Mouse (Mus musculus): ENCODE results near the gene Dus1l. TPM values are rescaled to one million over a fixed set of nuclear protein-coding genes. Genes with fewer than 3 reads are reported as not detected.
"Not testable (repeated sequence)": the region's sequence is repeated elsewhere in the genome, so short reads cannot be mapped to it uniquely, and the experiment has no call there.

The Dus1l gene
- total and polyA plus RNA-seq, 2 experiments from 2014 or later, result 40.2 to 47.1 TPM

- Histone ChIP-seq H3K27me3 (ENCODE audit: control insufficient read depth, insufficient read depth, low read length) (no peaks in the 10 kb centered on the region), H3K4me2 (ENCODE audit: low read depth, low read length) (peak overlapping the region; percentile 95), H3K27ac (ENCODE audit: low read depth) (no peak overlapping the region), H3K4me1 (ENCODE audit: control insufficient read depth, insufficient read depth) (peaks cover 13% of the 10 kb centered on the region), H3K9ac (replicated peaks; ENCODE audit: low read depth, low read length) (peak overlapping the region; percentile 84), H3K9me3 (replicated peaks; ENCODE audit: control insufficient read depth, low read length) (no peaks in the 10 kb centered on the region), H3K4me3 (ENCODE audit: low read depth, low read length) (peak overlapping the region; percentile 80), H3K36me3 (replicated peaks; ENCODE audit: control insufficient read depth, insufficient read depth, low read length) (peaks cover 51% of the 10 kb centered on the region)
- TF ChIP-seq EP300 (IDR thresholded peaks at IDR 0.05; ENCODE audit: low read depth) (no peak), CTCF (IDR thresholded peaks at IDR 0.05; ENCODE audit: low read depth) (no peak)
- no peak for ATAC-seq (ENCODE audit: insufficient read depth, low read depth)
- DNase-seq (ENCODE audit: low spot score), result no peak
- 40% methylated on average over 9 of the region's 9 CpGs for WGBS
These were observed 11.1 kb downstream of the Dus1l start for GRCm38 (mm10) chr11:120785145-120785544.

GRCm38 (mm10) chr11:120784064-120784791, 12.0 kb downstream of the Dus1l start, which contains the start of the genes Rfng and Gps1:
TSS of gene Rfng (minus strand) at chr11:120784207.
TSS of gene Gps1 (plus strand) at chr11:120784272.
- peak within 1 kb of the TSS; percentile 80 for H3K4me3 ChIP-seq (ENCODE audit: low read depth, low read length)
- peak within 1 kb of the TSS; percentile 95 for H3K4me2 ChIP-seq (ENCODE audit: low read depth, low read length)
- under 1% methylated on average over 79 of the region's 107 CpGs for WGBS
- H3K27ac ChIP-seq (ENCODE audit: low read depth), result peak within 1 kb of the TSS; percentile 21
- H3K4me1 ChIP-seq (ENCODE audit: control insufficient read depth, insufficient read depth), result peaks cover 13% of the 10 kb centered on the region
- H3K27me3 ChIP-seq (ENCODE audit: control insufficient read depth, insufficient read depth, low read length), result no peaks in the 10 kb centered on the region
- ATAC-seq (ENCODE audit: insufficient read depth, low read depth) (peak; percentile 80), DNase-seq (ENCODE audit: low spot score) (peak; percentile 76)
- H3K9me3 ChIP-seq (replicated peaks; ENCODE audit: control insufficient read depth, low read length), result no peaks in the 10 kb centered on the region
- TF ChIP-seq CTCF (IDR thresholded peaks at IDR 0.05; ENCODE audit: low read depth) (no peak), EP300 (IDR thresholded peaks at IDR 0.05; ENCODE audit: low read depth) (no peak)
- H3K36me3 ChIP-seq (replicated peaks; ENCODE audit: control insufficient read depth, insufficient read depth, low read length), result peaks cover 42% of the 10 kb centered on the region
- peak within 1 kb of the TSS; percentile 84 for H3K9ac ChIP-seq (replicated peaks; ENCODE audit: low read depth, low read length)

- Histone ChIP-seq H3K4me3 (ENCODE audit: low read depth, low read length) (peak overlapping the region; percentile 80), H3K27ac (ENCODE audit: low read depth) (peak overlapping the region; percentile 21), H3K9ac (replicated peaks; ENCODE audit: low read depth, low read length) (peak overlapping the region; percentile 84), H3K4me1 (ENCODE audit: control insufficient read depth, insufficient read depth) (peaks cover 13% of the 10 kb centered on the region), H3K4me2 (ENCODE audit: low read depth, low read length) (peak overlapping the region; percentile 95), H3K9me3 (replicated peaks; ENCODE audit: control insufficient read depth, low read length) (no peaks in the 10 kb centered on the region), H3K36me3 (replicated peaks; ENCODE audit: control insufficient read depth, insufficient read depth, low read length) (peaks cover 38% of the 10 kb centered on the region), H3K27me3 (ENCODE audit: control insufficient read depth, insufficient read depth, low read length) (no peaks in the 10 kb centered on the region)
- 2% methylated on average over 35 of the region's 42 CpGs for WGBS
- DNase-seq (ENCODE audit: low spot score) (peak; percentile 11), ATAC-seq (ENCODE audit: insufficient read depth, low read depth) (no peak)
- TF ChIP-seq CTCF (IDR thresholded peaks at IDR 0.05; ENCODE audit: low read depth), result no peak
- TF ChIP-seq EP300 (IDR thresholded peaks at IDR 0.05; ENCODE audit: low read depth), result no peak
These were observed 12.7 kb downstream of the Dus1l start for GRCm38 (mm10) chr11:120783426-120784063.

- not testable (repeated sequence) for DNase-seq (ENCODE audit: low spot score); H3K9ac ChIP-seq (replicated peaks; ENCODE audit: low read depth, low read length); ATAC-seq (ENCODE audit: insufficient read depth, low read depth); H3K27ac ChIP-seq (ENCODE audit: low read depth); H3K27me3 ChIP-seq (ENCODE audit: control insufficient read depth, insufficient read depth, low read length); H3K4me2 ChIP-seq (ENCODE audit: low read depth, low read length); H3K9me3 ChIP-seq (replicated peaks; ENCODE audit: control insufficient read depth, low read length); H3K4me3 ChIP-seq (ENCODE audit: low read depth, low read length)
- 91% methylated on average over 6 of the region's 6 CpGs for WGBS
- H3K4me1 ChIP-seq (ENCODE audit: control insufficient read depth, insufficient read depth), result peaks cover 13% of the 10 kb centered on the region
- H3K36me3 ChIP-seq (replicated peaks; ENCODE audit: control insufficient read depth, insufficient read depth, low read length), result peaks cover 19% of the 10 kb centered on the region; the same call in 1 of the 2 replicates
These were observed 14.8 kb downstream of the Dus1l start for GRCm38 (mm10) chr11:120781361-120781760.

- TF ChIP-seq EP300 (IDR thresholded peaks at IDR 0.05; ENCODE audit: low read depth), result no peak
- TF ChIP-seq CTCF (IDR thresholded peaks at IDR 0.05; ENCODE audit: low read depth), result no peak
- ATAC-seq (ENCODE audit: insufficient read depth, low read depth), result no peak
- no peak overlapping the region for H3K27ac ChIP-seq (ENCODE audit: low read depth)
These were observed 16.3 kb downstream of the Dus1l start for GRCm38 (mm10) chr11:120779876-120780275.

More at GRCm38 (mm10) chr11:120779876-120780275, 16.3 kb downstream of the Dus1l start:
- DNase-seq (ENCODE audit: low spot score), result no peak
- Histone ChIP-seq H3K36me3 (replicated peaks; ENCODE audit: control insufficient read depth, insufficient read depth, low read length) (peaks cover 19% of the 10 kb centered on the region; the same call in 1 of the 2 replicates), H3K4me2 (ENCODE audit: low read depth, low read length) (no peak overlapping the region), H3K4me1 (ENCODE audit: control insufficient read depth, insufficient read depth) (peaks cover 7% of the 10 kb centered on the region), H3K4me3 (ENCODE audit: low read depth, low read length) (no peak overlapping the region), H3K9me3 (replicated peaks; ENCODE audit: control insufficient read depth, low read length) (no peaks in the 10 kb centered on the region), H3K9ac (replicated peaks; ENCODE audit: low read depth, low read length) (no peak overlapping the region), H3K27me3 (ENCODE audit: control insufficient read depth, insufficient read depth, low read length) (no peaks in the 10 kb centered on the region)
- 94% methylated on average over 1 of the region's 1 CpGs for WGBS

Data from heart, postnatal 0 days (tissue).